Mouse (Mus musculus): ENCODE measurements around the gene Olfr551. TPM values are rescaled to one million over a fixed set of nuclear protein-coding genes. Genes with fewer than 3 reads are reported as not detected.
"Not testable (repeated sequence)": the region's sequence is repeated elsewhere in the genome, so short reads cannot be mapped to it uniquely, and the experiment has no call there.

Olfr551 gene
- not detected in 2 replicates for polyA plus RNA-seq (2014; fragmentation: Nextera tagmentation; extraction: Ambion mirVana)

DNA sequence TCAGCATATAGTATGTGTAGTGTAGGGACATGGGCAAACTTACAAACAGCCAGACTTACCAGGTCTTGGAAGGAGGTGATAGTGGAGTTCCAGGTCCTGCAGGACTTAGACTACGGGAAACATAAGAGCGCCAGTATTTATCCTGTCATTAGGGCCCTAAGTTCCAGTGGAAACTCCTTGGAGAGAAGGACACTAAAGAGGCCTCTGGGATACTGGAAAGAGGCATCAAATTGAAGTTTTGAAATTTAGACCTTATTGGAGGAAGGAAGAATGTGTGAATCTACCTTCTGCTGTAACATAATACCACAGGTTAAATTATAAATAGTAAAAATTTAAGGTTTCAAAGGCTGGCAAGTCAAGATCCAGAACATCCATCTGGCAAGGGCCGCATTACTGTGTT is at the start of gene Olfr551:
Gene Olfr551, minus strand, starts transcription at position 101 of the 400 bp plus-strand sequence.
- H3K9ac ChIP-seq (ENCODE audit: low read length): no peak within 1 kb of the TSS
- 86% methylated on average over 3 of the region's 3 CpGs for WGBS
- no peaks in the 10 kb centered on the region for H3K36me3 ChIP-seq (ENCODE audit: control insufficient read depth, insufficient read depth, low read length)
- H3K4me1 ChIP-seq (ENCODE audit: control insufficient read depth in 2 of 2, insufficient read depth in 2 of 2, low read length in 2 of 2): no peaks in the 10 kb centered on the region
- no peak within 1 kb of the TSS for H3K4me3 ChIP-seq (ENCODE audit: control insufficient read depth in 1 of 2, insufficient read depth in 1 of 2, low read depth in 1 of 2, low read length in 2 of 2)
- no peak within 1 kb of the TSS for H3K4me2 ChIP-seq (ENCODE audit: low read length)
- no peak within 1 kb of the TSS for H3K27ac ChIP-seq (replicated peaks in 1 of 2; ENCODE audit: control insufficient read depth in 1 of 2, insufficient read depth in 1 of 2, low read depth in 2 of 2, low read length in 2 of 2)
- H3K9me3 ChIP-seq (ENCODE audit: control insufficient read depth, low read length): no peaks in the 10 kb centered on the region
- ATAC-seq (ENCODE audit: insufficient number of reproducible peaks, insufficient read depth, low FRiP score, low read depth): no peak
- H3K27me3 ChIP-seq (ENCODE audit: control insufficient read depth, insufficient read depth, low read length): no peaks in the 10 kb centered on the region

GRCm38 (mm10) chr7:102638132-102638531 is 46.4 kb upstream of the Olfr551 start, which contains the start of gene Olfr554:
Olfr554 (plus strand) TSS chr7:102638432.
- ATAC-seq (ENCODE audit: insufficient number of reproducible peaks, insufficient read depth, low FRiP score, low read depth): no peak
- Histone ChIP-seq H3K27ac (replicated peaks in 1 of 2; ENCODE audit: control insufficient read depth in 1 of 2, insufficient read depth in 1 of 2, low read depth in 2 of 2, low read length in 2 of 2) (no peak within 1 kb of the TSS), H3K9ac (ENCODE audit: low read length) (no peak within 1 kb of the TSS), H3K4me3 (ENCODE audit: control insufficient read depth in 1 of 2, insufficient read depth in 1 of 2, low read depth in 1 of 2, low read length in 2 of 2) (no peak within 1 kb of the TSS), H3K27me3 (ENCODE audit: control insufficient read depth, insufficient read depth, low read length) (no peaks in the 10 kb centered on the region), H3K4me2 (ENCODE audit: low read length) (no peak within 1 kb of the TSS), H3K4me1 (ENCODE audit: control insufficient read depth in 2 of 2, insufficient read depth in 2 of 2, low read length in 2 of 2) (no peaks in the 10 kb centered on the region), H3K36me3 (ENCODE audit: control insufficient read depth, insufficient read depth, low read length) (no peaks in the 10 kb centered on the region), H3K9me3 (ENCODE audit: control insufficient read depth, low read length) (no peaks in the 10 kb centered on the region)
- WGBS: 46% methylated on average over 1 of the region's 1 CpGs

GRCm38 (mm10) chr7:102636665-102637064 is 45.0 kb upstream of the Olfr551 start:
- WGBS: 33% methylated on average over 3 of the region's 3 CpGs
- Histone ChIP-seq H3K27ac (replicated peaks in 1 of 2; ENCODE audit: control insufficient read depth in 1 of 2, insufficient read depth in 1 of 2, low read depth in 2 of 2, low read length in 2 of 2) (no peak overlapping the region), H3K36me3 (ENCODE audit: control insufficient read depth, insufficient read depth, low read length) (no peaks in the 10 kb centered on the region), H3K4me1 (ENCODE audit: control insufficient read depth in 2 of 2, insufficient read depth in 2 of 2, low read length in 2 of 2) (no peaks in the 10 kb centered on the region), H3K4me3 (ENCODE audit: control insufficient read depth in 1 of 2, insufficient read depth in 1 of 2, low read depth in 1 of 2, low read length in 2 of 2) (no peak overlapping the region), H3K27me3 (ENCODE audit: control insufficient read depth, insufficient read depth, low read length) (no peaks in the 10 kb centered on the region), H3K9me3 (ENCODE audit: control insufficient read depth, low read length) (no peaks in the 10 kb centered on the region), H3K9ac (ENCODE audit: low read length) (no peak overlapping the region), H3K4me2 (ENCODE audit: low read length) (no peak overlapping the region)
- ATAC-seq (ENCODE audit: insufficient number of reproducible peaks, insufficient read depth, low FRiP score, low read depth): no peak

DNA sequence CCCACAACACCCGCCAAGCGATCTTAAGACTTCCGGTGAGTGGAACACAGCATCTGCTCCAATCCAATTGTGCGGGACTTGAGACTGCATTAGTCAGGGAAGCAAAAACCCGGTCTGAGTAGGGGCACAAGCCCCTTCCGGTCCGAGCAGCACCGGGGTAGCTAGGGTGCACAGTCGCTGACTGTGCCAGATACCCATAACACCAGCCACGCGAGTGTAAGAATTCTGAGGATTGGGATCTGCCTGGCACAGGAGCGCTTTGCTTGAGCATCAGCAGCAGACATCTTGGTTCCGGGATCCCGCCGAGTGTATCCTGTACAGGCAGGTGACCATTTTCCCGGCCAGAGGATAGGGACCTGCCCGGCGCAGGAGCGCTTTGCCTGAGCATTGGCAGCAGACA is 28.7 kb upstream of the Olfr551 start:
- not testable (repeated sequence) for H3K4me3 ChIP-seq (ENCODE audit: control insufficient read depth in 1 of 2, insufficient read depth in 1 of 2, low read depth in 1 of 2, low read length in 2 of 2)
- WGBS: 82% methylated on average over 15 of the region's 19 CpGs

GRCm38 (mm10) chr7:102619608-102620007 is 27.9 kb upstream of the Olfr551 start:
- Histone ChIP-seq H3K9me3 (ENCODE audit: control insufficient read depth, low read length) (no peaks in the 10 kb centered on the region), H3K9ac (ENCODE audit: low read length) (no peak overlapping the region), H3K36me3 (ENCODE audit: control insufficient read depth, insufficient read depth, low read length) (no peaks in the 10 kb centered on the region), H3K27ac (replicated peaks in 1 of 2; ENCODE audit: control insufficient read depth in 1 of 2, insufficient read depth in 1 of 2, low read depth in 2 of 2, low read length in 2 of 2) (no peak overlapping the region), H3K4me2 (ENCODE audit: low read length) (no peak overlapping the region), H3K27me3 (ENCODE audit: control insufficient read depth, insufficient read depth, low read length) (no peaks in the 10 kb centered on the region), H3K4me3 (ENCODE audit: control insufficient read depth in 1 of 2, insufficient read depth in 1 of 2, low read depth in 1 of 2, low read length in 2 of 2) (no peak overlapping the region), H3K4me1 (ENCODE audit: control insufficient read depth in 2 of 2, insufficient read depth in 2 of 2, low read length in 2 of 2) (no peaks in the 10 kb centered on the region)
- WGBS: 44% methylated on average over 5 of the region's 5 CpGs
- no peak for ATAC-seq (ENCODE audit: insufficient number of reproducible peaks, insufficient read depth, low FRiP score, low read depth)

More for the DNA sequence above, 28.7 kb upstream of the Olfr551 start:
- not testable (repeated sequence) for H3K27me3 ChIP-seq (ENCODE audit: control insufficient read depth, insufficient read depth, low read length); H3K27ac ChIP-seq (replicated peaks in 1 of 2; ENCODE audit: control insufficient read depth in 1 of 2, insufficient read depth in 1 of 2, low read depth in 2 of 2, low read length in 2 of 2); H3K4me2 ChIP-seq (ENCODE audit: low read length); H3K9me3 ChIP-seq (ENCODE audit: control insufficient read depth, low read length); ATAC-seq (ENCODE audit: insufficient number of reproducible peaks, insufficient read depth, low FRiP score, low read depth); H3K36me3 ChIP-seq (ENCODE audit: control insufficient read depth, insufficient read depth, low read length); H3K4me1 ChIP-seq (ENCODE audit: control insufficient read depth in 2 of 2, insufficient read depth in 2 of 2, low read length in 2 of 2); H3K9ac ChIP-seq (ENCODE audit: low read length)

DNA sequence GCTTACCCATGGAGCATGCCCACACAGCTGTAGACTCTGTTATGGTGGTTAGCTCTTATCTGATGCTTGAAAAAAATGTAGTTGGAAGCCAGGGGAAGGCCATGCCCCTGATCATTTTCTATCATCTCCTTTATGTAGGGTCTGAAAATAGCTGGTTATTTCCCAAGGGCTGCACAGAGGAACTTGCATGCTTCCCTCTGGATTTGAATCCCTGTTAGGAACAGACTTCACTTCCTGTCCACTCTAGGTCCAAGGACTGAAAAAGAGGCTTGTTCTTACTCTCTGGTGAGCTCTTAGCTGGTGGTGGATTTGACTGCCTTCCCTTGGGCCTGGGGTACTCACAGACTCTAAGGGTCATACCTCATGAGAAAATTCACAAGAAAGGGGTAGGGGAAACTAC is 26.4 kb upstream of the Olfr551 start, which contains the start of gene Olfr553:
Gene Olfr553, minus strand, starts transcription at position 101 of the 400 bp plus-strand sequence.
- no peak for ATAC-seq (ENCODE audit: insufficient number of reproducible peaks, insufficient read depth, low FRiP score, low read depth)
- Histone ChIP-seq H3K9ac (ENCODE audit: low read length) (no peak within 1 kb of the TSS), H3K27me3 (ENCODE audit: control insufficient read depth, insufficient read depth, low read length) (no peaks in the 10 kb centered on the region)

DNA sequence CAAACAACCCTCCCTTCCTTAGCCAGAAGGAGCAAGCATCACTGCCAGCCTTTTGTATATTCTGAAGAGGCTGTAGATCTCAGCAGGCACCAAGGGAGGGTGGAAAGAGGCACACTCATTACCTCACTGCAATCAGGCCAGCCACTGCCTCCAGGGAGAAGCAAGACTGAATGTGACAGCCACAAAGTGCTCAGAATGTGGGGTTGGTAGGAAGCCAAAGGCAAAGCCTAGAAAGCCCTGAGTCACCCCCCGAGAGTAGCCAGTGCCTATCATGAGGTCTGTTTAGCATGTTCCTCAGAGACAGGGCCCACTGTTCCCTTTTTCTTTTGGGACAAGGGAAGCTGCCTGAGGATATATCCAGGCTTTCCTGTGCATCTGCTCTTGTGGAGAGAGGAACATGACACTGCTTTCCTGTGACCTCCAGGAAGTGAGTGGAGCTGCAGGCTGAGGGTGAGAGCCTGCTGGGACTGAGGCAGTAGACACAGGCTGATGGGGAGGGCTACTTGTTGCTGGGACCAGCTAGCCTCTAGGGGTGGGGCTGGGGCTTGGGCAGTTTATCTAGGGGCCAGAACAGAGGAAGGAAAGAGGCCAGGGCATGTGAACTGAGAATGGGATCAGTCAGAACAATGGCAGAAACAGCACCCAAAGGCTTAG is 5.8 kb upstream of the Olfr551 start, which contains the start of gene Olfr552:
Gene Olfr552, plus strand, starts transcription at position 393 of the 654 bp plus-strand sequence.
- H3K4me3 ChIP-seq (ENCODE audit: control insufficient read depth in 1 of 2, insufficient read depth in 1 of 2, low read depth in 1 of 2, low read length in 2 of 2): no peak within 1 kb of the TSS
- no peaks in the 10 kb centered on the region for H3K9me3 ChIP-seq (ENCODE audit: control insufficient read depth, low read length)
- H3K4me1 ChIP-seq (ENCODE audit: control insufficient read depth in 2 of 2, insufficient read depth in 2 of 2, low read length in 2 of 2): no peaks in the 10 kb centered on the region
- no peak within 1 kb of the TSS for H3K4me2 ChIP-seq (ENCODE audit: low read length)
- no peaks in the 10 kb centered on the region for H3K36me3 ChIP-seq (ENCODE audit: control insufficient read depth, insufficient read depth, low read length)
- WGBS: 52% methylated on average over 1 of the region's 1 CpGs
- no peak within 1 kb of the TSS for H3K9ac ChIP-seq (ENCODE audit: low read length)
- no peak for ATAC-seq (ENCODE audit: insufficient number of reproducible peaks, insufficient read depth, low FRiP score, low read depth)
- no peak within 1 kb of the TSS for H3K27ac ChIP-seq (replicated peaks in 1 of 2; ENCODE audit: control insufficient read depth in 1 of 2, insufficient read depth in 1 of 2, low read depth in 2 of 2, low read length in 2 of 2)
- no peaks in the 10 kb centered on the region for H3K27me3 ChIP-seq (ENCODE audit: control insufficient read depth, insufficient read depth, low read length)

More for the DNA sequence above, 26.4 kb upstream of the Olfr551 start, which contains the start of gene Olfr553:
- no peak within 1 kb of the TSS for H3K27ac ChIP-seq (replicated peaks in 1 of 2; ENCODE audit: control insufficient read depth in 1 of 2, insufficient read depth in 1 of 2, low read depth in 2 of 2, low read length in 2 of 2)
- H3K9me3 ChIP-seq (ENCODE audit: control insufficient read depth, low read length): no peaks in the 10 kb centered on the region
- no peak within 1 kb of the TSS for H3K4me3 ChIP-seq (ENCODE audit: control insufficient read depth in 1 of 2, insufficient read depth in 1 of 2, low read depth in 1 of 2, low read length in 2 of 2)
- no peak within 1 kb of the TSS for H3K4me2 ChIP-seq (ENCODE audit: low read length)
- no peaks in the 10 kb centered on the region for H3K36me3 ChIP-seq (ENCODE audit: control insufficient read depth, insufficient read depth, low read length)
- no peaks in the 10 kb centered on the region for H3K4me1 ChIP-seq (ENCODE audit: control insufficient read depth in 2 of 2, insufficient read depth in 2 of 2, low read length in 2 of 2)

DNA sequence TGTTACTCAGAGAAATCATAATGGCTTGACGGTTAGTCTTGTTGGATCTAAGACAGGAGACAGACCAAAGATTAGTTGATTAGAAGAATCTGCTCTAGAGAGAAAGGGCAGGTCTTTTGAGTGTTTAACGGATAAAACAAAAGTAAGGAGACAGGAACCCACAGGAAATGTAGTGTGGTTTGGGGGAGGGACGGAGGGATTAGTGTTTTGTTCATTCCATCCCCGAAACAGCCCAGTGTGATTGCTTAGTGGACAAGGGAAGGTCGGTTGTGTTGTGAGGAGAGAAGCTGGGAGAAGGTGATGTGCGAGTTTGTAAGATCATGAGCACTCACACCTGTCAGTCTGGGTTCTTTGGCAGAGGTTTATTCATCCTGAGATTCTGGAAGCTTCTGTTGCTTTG is 15.7 kb downstream of the Olfr551 start:
- Histone ChIP-seq H3K9me3 (ENCODE audit: control insufficient read depth, low read length) (no peaks in the 10 kb centered on the region), H3K27ac (replicated peaks in 1 of 2; ENCODE audit: control insufficient read depth in 1 of 2, insufficient read depth in 1 of 2, low read depth in 2 of 2, low read length in 2 of 2) (no peak overlapping the region), H3K36me3 (ENCODE audit: control insufficient read depth, insufficient read depth, low read length) (no peaks in the 10 kb centered on the region), H3K4me1 (ENCODE audit: control insufficient read depth in 2 of 2, insufficient read depth in 2 of 2, low read length in 2 of 2) (no peaks in the 10 kb centered on the region), H3K4me2 (ENCODE audit: low read length) (no peak overlapping the region), H3K27me3 (ENCODE audit: control insufficient read depth, insufficient read depth, low read length) (no peaks in the 10 kb centered on the region), H3K4me3 (ENCODE audit: control insufficient read depth in 1 of 2, insufficient read depth in 1 of 2, low read depth in 1 of 2, low read length in 2 of 2) (no peak overlapping the region), H3K9ac (ENCODE audit: low read length) (no peak overlapping the region)
- no peak for ATAC-seq (ENCODE audit: insufficient number of reproducible peaks, insufficient read depth, low FRiP score, low read depth)
- 62% methylated on average over 6 of the region's 6 CpGs for WGBS
